Mouse (Mus musculus): ENCODE measurements around the gene Usp17lc. TPM values are rescaled to one million over a fixed set of nuclear protein-coding genes. Genes with fewer than 3 reads are reported as not detected.
"Not testable (repeated sequence)": the region's sequence is repeated elsewhere in the genome, so short reads cannot be mapped to it uniquely, and the experiment has no call there.

Usp17lc gene
- not detected in 2 replicates for polyA plus RNA-seq (2016; fragmentation: Nextera tagmentation; extraction: Ambion mirVana)

- H3K9me3 ChIP-seq; H3K4me3 ChIP-seq; H3K36me3 ChIP-seq; H3K9ac ChIP-seq (replicated peaks); H3K27me3 ChIP-seq; H3K4me2 ChIP-seq (replicated peaks); H3K4me1 ChIP-seq; H3K27ac ChIP-seq (replicated peaks); ATAC-seq (ENCODE audit: low FRiP score, low read depth): not testable (repeated sequence)
- WGBS, result 38% methylated on average over 1 of the region's 1 CpGs
Measured at GRCm38 (mm10) chr7:103414772-103415171, at the start of gene Usp17lc. Gene Usp17lc (plus strand): TSS chr7:103415072.

- no peaks in the 10 kb centered on the region for H3K27me3 ChIP-seq
- H3K9me3 ChIP-seq, result no peaks in the 10 kb centered on the region
- H3K36me3 ChIP-seq, result no peaks in the 10 kb centered on the region
- no peak for ATAC-seq (ENCODE audit: low FRiP score, low read depth)
- H3K4me3 ChIP-seq, result no peak within 1 kb of the TSS
- no peaks in the 10 kb centered on the region for H3K4me1 ChIP-seq
- no peak within 1 kb of the TSS for H3K27ac ChIP-seq (replicated peaks)
- H3K4me2 ChIP-seq (replicated peaks), result no peak within 1 kb of the TSS
- no peak within 1 kb of the TSS for H3K9ac ChIP-seq (replicated peaks)
Measured at GRCm38 (mm10) chr7:103386077-103386476, 28.8 kb upstream of the Usp17lc start, which contains the start of gene Olfr603. Gene Olfr603 (minus strand): TSS chr7:103386177.

GRCm38 (mm10) chr7:103397758-103398157, 17.1 kb upstream of the Usp17lc start:
- H3K4me3 ChIP-seq, result no peak overlapping the region
- H3K9ac ChIP-seq (replicated peaks), result no peak overlapping the region
- no peaks in the 10 kb centered on the region for H3K27me3 ChIP-seq
- no peaks in the 10 kb centered on the region for H3K36me3 ChIP-seq
- no peaks in the 10 kb centered on the region for H3K4me1 ChIP-seq
- no peaks in the 10 kb centered on the region for H3K9me3 ChIP-seq
- H3K4me2 ChIP-seq (replicated peaks), result no peak overlapping the region
- no peak for ATAC-seq (ENCODE audit: low FRiP score, low read depth)
- no peak overlapping the region for H3K27ac ChIP-seq (replicated peaks)

- H3K27ac ChIP-seq (replicated peaks), result no peak overlapping the region
- no peak for ATAC-seq (ENCODE audit: low FRiP score, low read depth)
- WGBS, result 9% methylated on average over 1 of the region's 1 CpGs
- H3K9ac ChIP-seq (replicated peaks), result no peak overlapping the region
- H3K9me3 ChIP-seq, result no peaks in the 10 kb centered on the region
- H3K4me3 ChIP-seq, result no peak overlapping the region
- no peak overlapping the region for H3K4me2 ChIP-seq (replicated peaks)
- no peaks in the 10 kb centered on the region for H3K36me3 ChIP-seq
- H3K4me1 ChIP-seq, result no peaks in the 10 kb centered on the region
- H3K27me3 ChIP-seq, result no peaks in the 10 kb centered on the region
Measured at GRCm38 (mm10) chr7:103398981-103399380, 15.9 kb upstream of the Usp17lc start.

GRCm38 (mm10) chr7:103406521-103407055, 8.3 kb upstream of the Usp17lc start:
- not testable (repeated sequence) for H3K9me3 ChIP-seq; H3K27ac ChIP-seq (replicated peaks); H3K4me1 ChIP-seq; ATAC-seq (ENCODE audit: low FRiP score, low read depth); H3K4me2 ChIP-seq (replicated peaks); H3K4me3 ChIP-seq; H3K36me3 ChIP-seq; H3K9ac ChIP-seq (replicated peaks); H3K27me3 ChIP-seq
- WGBS, result 79% methylated on average over 3 of the region's 3 CpGs

- Histone ChIP-seq H3K4me3 (no peak within 1 kb of the TSS), H3K4me2 (replicated peaks) (no peak within 1 kb of the TSS), H3K27me3 (no peaks in the 10 kb centered on the region), H3K9ac (replicated peaks) (no peak within 1 kb of the TSS), H3K4me1 (no peaks in the 10 kb centered on the region), H3K27ac (replicated peaks) (no peak within 1 kb of the TSS), H3K9me3 (no peaks in the 10 kb centered on the region), H3K36me3 (no peaks in the 10 kb centered on the region)
- WGBS, result 86% methylated on average over 1 of the region's 1 CpGs
- no peak for ATAC-seq (ENCODE audit: low FRiP score, low read depth)
Measured at GRCm38 (mm10) chr7:103445339-103445738, 30.5 kb downstream of the Usp17lc start, which contains the start of gene Olfr605. Gene Olfr605 (minus strand): TSS chr7:103445439.

GRCm38 (mm10) chr7:103448746-103449145, 33.9 kb downstream of the Usp17lc start, which contains the start of gene Olfr606:
Gene Olfr606 (plus strand): TSS chr7:103449046.
- H3K4me1 ChIP-seq, result no peaks in the 10 kb centered on the region
- no peaks in the 10 kb centered on the region for H3K9me3 ChIP-seq
- 91% methylated on average over 2 of the region's 2 CpGs for WGBS
- H3K36me3 ChIP-seq, result no peaks in the 10 kb centered on the region
- H3K4me2 ChIP-seq (replicated peaks), result no peak within 1 kb of the TSS
- H3K9ac ChIP-seq (replicated peaks), result no peak within 1 kb of the TSS
- no peak within 1 kb of the TSS for H3K27ac ChIP-seq (replicated peaks)
- no peak for ATAC-seq (ENCODE audit: low FRiP score, low read depth)
- no peak within 1 kb of the TSS for H3K4me3 ChIP-seq
- H3K27me3 ChIP-seq, result no peaks in the 10 kb centered on the region

- WGBS, result 92% methylated on average over 5 of the region's 5 CpGs
- Histone ChIP-seq H3K27me3 (no peaks in the 10 kb centered on the region), H3K4me3 (no peak overlapping the region), H3K4me1 (no peaks in the 10 kb centered on the region), H3K27ac (replicated peaks) (no peak overlapping the region), H3K4me2 (replicated peaks) (no peak overlapping the region), H3K36me3 (no peaks in the 10 kb centered on the region), H3K9ac (replicated peaks) (no peak overlapping the region), H3K9me3 (no peaks in the 10 kb centered on the region)
- ATAC-seq (ENCODE audit: low FRiP score, low read depth), result no peak
Measured at GRCm38 (mm10) chr7:103460590-103460989, 45.7 kb downstream of the Usp17lc start.

Small RNA genes lying within 50 kb of the gene (microRNA-seq; reads per million reads assigned to microRNA genes)
- not detected for gene Gm25774

Other genes with a start within 250 kb of the Usp17lc start
- gene Olfr591, start 236.7 kb upstream of the Usp17lc start, polyA plus RNA-seq (2016; fragmentation: Nextera tagmentation; extraction: Ambion mirVana), result not detected in 2 replicates
- not detected in 2 replicates for gene Olfr592, start 230.3 kb upstream of the Usp17lc start, polyA plus RNA-seq (2016; fragmentation: Nextera tagmentation; extraction: Ambion mirVana)
- gene Olfr593, start 203.2 kb upstream of the Usp17lc start, polyA plus RNA-seq (2016; fragmentation: Nextera tagmentation; extraction: Ambion mirVana), result not detected in 2 replicates
- not detected in 2 replicates for gene Olfr594, start 198.1 kb upstream of the Usp17lc start, polyA plus RNA-seq (2016; fragmentation: Nextera tagmentation; extraction: Ambion mirVana)
- gene Usp17ld, start 162.6 kb upstream of the Usp17lc start, polyA plus RNA-seq (2016; fragmentation: Nextera tagmentation; extraction: Ambion mirVana), result not detected in 2 replicates
- gene Olfr596, start 109.4 kb upstream of the Usp17lc start, polyA plus RNA-seq (2016; fragmentation: Nextera tagmentation; extraction: Ambion mirVana), result not detected in 2 replicates
- gene Olfr597, start 98.8 kb upstream of the Usp17lc start, polyA plus RNA-seq (2016; fragmentation: Nextera tagmentation; extraction: Ambion mirVana), result not detected in 2 replicates
- gene Olfr598, start 91.5 kb upstream of the Usp17lc start, polyA plus RNA-seq (2016; fragmentation: Nextera tagmentation; extraction: Ambion mirVana), result not detected in 2 replicates
- gene Olfr599, start 79.2 kb upstream of the Usp17lc start, polyA plus RNA-seq (2016; fragmentation: Nextera tagmentation; extraction: Ambion mirVana), result not detected in 2 replicates
- gene Olfr600, start 65.4 kb upstream of the Usp17lc start, polyA plus RNA-seq (2016; fragmentation: Nextera tagmentation; extraction: Ambion mirVana), result not detected in 2 replicates
- gene Olfr601, start 52.4 kb upstream of the Usp17lc start, polyA plus RNA-seq (2016; fragmentation: Nextera tagmentation; extraction: Ambion mirVana), result not detected in 2 replicates
- gene Olfr603, start 28.9 kb upstream of the Usp17lc start, polyA plus RNA-seq (2016; fragmentation: Nextera tagmentation; extraction: Ambion mirVana), result not detected in 2 replicates
- not detected in 2 replicates for gene Olfr605, start 30.4 kb downstream of the Usp17lc start, polyA plus RNA-seq (2016; fragmentation: Nextera tagmentation; extraction: Ambion mirVana)
- not detected in 2 replicates for gene Olfr606, start 34.0 kb downstream of the Usp17lc start, polyA plus RNA-seq (2016; fragmentation: Nextera tagmentation; extraction: Ambion mirVana)
- not detected in 2 replicates for gene Olfr607, start 49.1 kb downstream of the Usp17lc start, polyA plus RNA-seq (2016; fragmentation: Nextera tagmentation; extraction: Ambion mirVana)
- not detected in 2 replicates for gene Olfr608, start 54.8 kb downstream of the Usp17lc start, polyA plus RNA-seq (2016; fragmentation: Nextera tagmentation; extraction: Ambion mirVana)
- not detected in 2 replicates for gene Olfr609, start 83.0 kb downstream of the Usp17lc start, polyA plus RNA-seq (2016; fragmentation: Nextera tagmentation; extraction: Ambion mirVana)
- not detected in 2 replicates for gene Olfr610, start 97.0 kb downstream of the Usp17lc start, polyA plus RNA-seq (2016; fragmentation: Nextera tagmentation; extraction: Ambion mirVana)
- not detected in 2 replicates for gene Olfr611, start 105.8 kb downstream of the Usp17lc start, polyA plus RNA-seq (2016; fragmentation: Nextera tagmentation; extraction: Ambion mirVana)
- gene Olfr612, start 127.6 kb downstream of the Usp17lc start, polyA plus RNA-seq (2016; fragmentation: Nextera tagmentation; extraction: Ambion mirVana), result not detected in 2 replicates
- gene Olfr613, start 133.0 kb downstream of the Usp17lc start, polyA plus RNA-seq (2016; fragmentation: Nextera tagmentation; extraction: Ambion mirVana), result not detected in 2 replicates
- gene Olfr615, start 141.0 kb downstream of the Usp17lc start, polyA plus RNA-seq (2016; fragmentation: Nextera tagmentation; extraction: Ambion mirVana), result not detected in 2 replicates
- gene Olfr616, start 154.1 kb downstream of the Usp17lc start, polyA plus RNA-seq (2016; fragmentation: Nextera tagmentation; extraction: Ambion mirVana), result not detected in 2 replicates
- gene Olfr617, start 158.0 kb downstream of the Usp17lc start, polyA plus RNA-seq (2016; fragmentation: Nextera tagmentation; extraction: Ambion mirVana), result not detected in 2 replicates
- gene Olfr618, start 175.0 kb downstream of the Usp17lc start, polyA plus RNA-seq (2016; fragmentation: Nextera tagmentation; extraction: Ambion mirVana), result not detected in 2 replicates
- gene Olfr619, start 185.5 kb downstream of the Usp17lc start, polyA plus RNA-seq (2016; fragmentation: Nextera tagmentation; extraction: Ambion mirVana), result not detected in 2 replicates
- gene Olfr620, start 197.5 kb downstream of the Usp17lc start, polyA plus RNA-seq (2016; fragmentation: Nextera tagmentation; extraction: Ambion mirVana), result not detected in 2 replicates
- not detected in 2 replicates for gene Olfr622, start 227.6 kb downstream of the Usp17lc start, polyA plus RNA-seq (2016; fragmentation: Nextera tagmentation; extraction: Ambion mirVana)
- gene Olfr623, start 248.6 kb downstream of the Usp17lc start, polyA plus RNA-seq (2016; fragmentation: Nextera tagmentation; extraction: Ambion mirVana), result not detected in 2 replicates

Data from midbrain, embryonic 12.5 days (tissue).